Mouse (Mus musculus): ENCODE results near the gene Lrrc25.
"Not testable (repeated sequence)": the region's sequence is repeated elsewhere in the genome, so short reads cannot be mapped to it uniquely, and the experiment has no call there.

Lrrc25 gene

GRCm38 (mm10) chr8:70615894-70616293, at the start of gene Lrrc25:
Lrrc25 (plus strand) TSS chr8:70616155.
- DNase-seq, result no peak

GRCm38 (mm10) chr8:70570360-70570759, 45.6 kb upstream of the Lrrc25 start:
- no peak for DNase-seq

- peak; percentile 53 to 56 for DNase-seq
These were observed 45.0 kb upstream of the Lrrc25 start for GRCm38 (mm10) chr8:70570990-70571389.

- DNase-seq, result no peak
These were observed 41.7 kb upstream of the Lrrc25 start for GRCm38 (mm10) chr8:70574302-70574701.

GRCm38 (mm10) chr8:70574915-70575314, 41.0 kb upstream of the Lrrc25 start:
- peak; percentile 51 to 71 for DNase-seq

GRCm38 (mm10) chr8:70577207-70577606, 38.7 kb upstream of the Lrrc25 start:
- DNase-seq, result no peak

- DNase-seq, result peak in 1 of 2 experiments; percentile 38
These were observed 32.2 kb upstream of the Lrrc25 start for GRCm38 (mm10) chr8:70583476-70584387.

GRCm38 (mm10) chr8:70584606-70585257, 31.2 kb upstream of the Lrrc25 start:
- DNase-seq, result no peak

- DNase-seq, result peak in 1 of 2 experiments; percentile 64
These were observed 30.7 kb upstream of the Lrrc25 start for GRCm38 (mm10) chr8:70585258-70585652.

- DNase-seq, result not testable (repeated sequence)
These were observed 28.0 kb upstream of the Lrrc25 start for GRCm38 (mm10) chr8:70587955-70588354.

GRCm38 (mm10) chr8:70591569-70591968, 24.4 kb upstream of the Lrrc25 start:
- DNase-seq, result no peak

GRCm38 (mm10) chr8:70593173-70593572, 22.8 kb upstream of the Lrrc25 start:
- DNase-seq, result peak in 1 of 2 experiments; percentile 37

GRCm38 (mm10) chr8:70593961-70594609, 21.9 kb upstream of the Lrrc25 start, which contains the start of gene Isyna1:
Isyna1 (plus strand) TSS chr8:70594373.
- peak; percentile 92 to 94 for DNase-seq

GRCm38 (mm10) chr8:70594621-70595564, 21.1 kb upstream of the Lrrc25 start:
- peak; percentile 60 for DNase-seq

- no peak for DNase-seq
These were observed 20.1 kb upstream of the Lrrc25 start for GRCm38 (mm10) chr8:70595811-70596210.

GRCm38 (mm10) chr8:70596216-70596615, 19.7 kb upstream of the Lrrc25 start:
- DNase-seq, result no peak

GRCm38 (mm10) chr8:70596775-70597416, 19.1 kb upstream of the Lrrc25 start:
- DNase-seq, result no peak

GRCm38 (mm10) chr8:70597417-70598272, 18.3 kb upstream of the Lrrc25 start:
- DNase-seq, result no peak

GRCm38 (mm10) chr8:70598283-70598682, 17.7 kb upstream of the Lrrc25 start:
- peak; percentile 81 to 88 for DNase-seq

GRCm38 (mm10) chr8:70598722-70599121, 17.2 kb upstream of the Lrrc25 start:
- DNase-seq, result no peak

Data from lung, adult 18-20 months (tissue).